Mouse (Mus musculus) MEL-GATA-1-ER (cell line): ENCODE measurements around the gene Ampd1.

Source experiments
- DNase-seq: peaks from one replicate; pipeline ENCODE4 v3.0.0-alpha.2; 2012; ENCODE audit warnings: low read depth; ENCODE audit errors: extremely low read depth

Ampd1 gene

GRCm38 (mm10) chr3:103102454-103103390 lies 28.9 kb downstream of the Ampd1 start, which contains the start of gene Dennd2c:
Gene Dennd2c (plus strand): TSS chr3:103102604.
- DNase-seq, result peak; percentile 89

DNA sequence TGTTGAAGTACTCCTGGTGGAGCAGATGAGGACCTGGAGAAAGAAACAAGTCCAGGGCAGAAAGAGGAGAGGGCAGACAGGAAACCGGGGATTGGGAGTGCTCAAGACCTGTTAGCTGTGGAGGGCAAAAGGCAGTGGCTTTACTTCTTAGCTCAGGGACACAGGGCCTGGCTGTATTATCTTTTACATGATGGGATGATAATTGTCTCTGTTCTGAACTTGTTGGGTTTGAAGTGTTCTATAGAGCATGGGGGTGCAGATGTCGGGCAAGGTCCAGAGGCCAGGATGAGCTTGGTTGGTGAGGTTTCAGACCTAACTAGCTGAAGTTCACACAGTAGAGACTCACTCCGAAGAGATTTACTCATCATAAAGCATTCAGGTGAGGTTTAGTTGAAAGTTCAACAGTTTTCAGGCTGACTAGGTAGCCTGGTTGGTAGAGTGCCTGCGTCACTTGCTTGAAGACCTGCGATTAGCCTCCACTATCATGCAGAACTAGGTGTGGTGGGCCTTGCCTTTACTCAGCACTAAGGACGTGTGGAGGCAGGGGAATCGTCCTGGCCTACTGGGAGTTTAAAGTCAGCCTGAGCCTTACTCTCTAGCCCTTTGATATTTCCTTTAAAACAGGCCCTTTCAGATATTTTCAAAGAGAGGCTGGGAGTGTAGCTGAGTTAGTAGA lies 33.9 kb downstream of the Ampd1 start:
- no peak for DNase-seq

- peak; percentile 74 for DNase-seq
Observed at GRCm38 (mm10) chr3:103112216-103112615, 38.4 kb downstream of the Ampd1 start.

DNA sequence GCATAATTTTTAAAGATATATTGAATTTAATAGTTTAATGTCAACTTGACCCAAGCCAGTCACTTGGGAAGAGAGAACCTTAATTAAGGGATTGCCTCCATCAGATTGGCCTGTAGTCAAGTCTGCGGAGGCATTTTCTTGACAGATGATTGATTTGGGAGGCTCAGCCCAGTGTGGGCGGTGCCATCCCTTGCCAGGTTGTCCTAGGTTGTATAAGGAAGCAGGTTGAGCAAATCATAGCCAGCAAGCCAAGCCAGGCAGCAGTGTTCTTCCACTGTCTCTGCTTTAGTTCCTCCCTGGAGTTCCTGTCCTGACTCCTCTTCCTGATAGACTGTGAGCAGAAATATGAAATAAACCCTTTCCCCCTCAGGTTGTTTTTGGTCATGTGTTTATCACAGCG lies 49.8 kb downstream of the Ampd1 start:
- no peak for DNase-seq

GRCm38 (mm10) chr3:103126138-103126537 lies 52.3 kb downstream of the Ampd1 start:
- DNase-seq, result no peak

DNA sequence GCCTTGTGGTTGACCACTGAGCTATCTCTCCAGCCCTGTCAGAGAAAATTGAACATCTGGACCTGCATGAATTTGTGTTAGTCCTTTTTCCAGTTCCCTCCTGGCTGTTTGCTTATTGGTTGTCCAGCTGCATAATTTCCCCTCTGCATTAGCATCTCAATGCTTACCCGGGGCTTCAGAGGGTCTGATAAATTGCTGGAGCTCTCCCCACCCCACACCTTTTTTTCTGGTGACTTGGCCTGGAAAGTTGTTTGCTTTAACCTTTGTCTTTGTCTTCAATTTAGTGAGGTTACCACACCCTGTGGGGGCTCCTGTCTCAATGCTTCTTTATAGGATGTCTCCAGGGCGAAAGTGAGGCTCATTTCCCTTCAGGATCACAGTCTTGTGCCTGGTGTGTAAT lies 53.4 kb downstream of the Ampd1 start:
- DNase-seq, result no peak

DNA sequence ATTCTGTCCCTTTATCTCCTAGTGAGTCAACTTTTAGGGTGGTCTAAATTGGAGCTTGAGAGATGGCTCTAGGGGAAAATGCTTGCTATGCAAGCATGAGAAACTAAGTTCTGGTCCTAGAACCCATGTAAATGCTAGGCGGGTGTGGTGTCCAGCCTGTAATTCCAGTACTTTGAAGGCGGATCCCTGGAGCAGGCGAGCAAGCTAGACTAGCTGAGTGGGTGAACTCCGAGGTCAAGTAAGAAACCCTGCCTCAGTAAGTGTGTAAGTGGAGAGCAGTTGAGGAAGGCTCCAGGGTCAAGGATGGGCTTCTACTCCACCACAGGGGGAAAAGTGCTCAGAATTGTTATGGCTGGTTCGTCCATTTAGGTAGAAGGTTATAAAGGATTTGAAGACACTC lies 53.9 kb downstream of the Ampd1 start:
- DNase-seq, result no peak

DNA sequence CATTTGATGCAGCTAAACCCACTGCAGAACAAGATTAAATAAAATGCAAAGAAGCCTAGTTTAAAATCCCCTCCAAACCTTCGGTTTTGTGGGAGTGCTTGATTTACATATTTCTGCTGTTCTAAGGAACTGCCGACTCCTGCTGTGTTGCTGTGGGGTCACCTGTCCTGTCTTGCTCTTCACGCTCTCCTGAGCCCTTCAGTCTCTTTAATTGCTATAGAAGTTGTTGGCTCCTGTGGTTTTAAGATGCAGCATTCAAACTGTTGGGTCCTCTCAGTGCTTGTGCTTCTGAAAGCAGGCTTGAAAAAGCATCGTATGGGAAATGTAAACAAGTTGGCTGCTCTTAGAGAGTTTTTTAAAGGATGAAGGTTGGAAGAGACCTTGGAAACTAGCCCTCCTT lies 54.4 kb downstream of the Ampd1 start:
- DNase-seq, result no peak

DNA sequence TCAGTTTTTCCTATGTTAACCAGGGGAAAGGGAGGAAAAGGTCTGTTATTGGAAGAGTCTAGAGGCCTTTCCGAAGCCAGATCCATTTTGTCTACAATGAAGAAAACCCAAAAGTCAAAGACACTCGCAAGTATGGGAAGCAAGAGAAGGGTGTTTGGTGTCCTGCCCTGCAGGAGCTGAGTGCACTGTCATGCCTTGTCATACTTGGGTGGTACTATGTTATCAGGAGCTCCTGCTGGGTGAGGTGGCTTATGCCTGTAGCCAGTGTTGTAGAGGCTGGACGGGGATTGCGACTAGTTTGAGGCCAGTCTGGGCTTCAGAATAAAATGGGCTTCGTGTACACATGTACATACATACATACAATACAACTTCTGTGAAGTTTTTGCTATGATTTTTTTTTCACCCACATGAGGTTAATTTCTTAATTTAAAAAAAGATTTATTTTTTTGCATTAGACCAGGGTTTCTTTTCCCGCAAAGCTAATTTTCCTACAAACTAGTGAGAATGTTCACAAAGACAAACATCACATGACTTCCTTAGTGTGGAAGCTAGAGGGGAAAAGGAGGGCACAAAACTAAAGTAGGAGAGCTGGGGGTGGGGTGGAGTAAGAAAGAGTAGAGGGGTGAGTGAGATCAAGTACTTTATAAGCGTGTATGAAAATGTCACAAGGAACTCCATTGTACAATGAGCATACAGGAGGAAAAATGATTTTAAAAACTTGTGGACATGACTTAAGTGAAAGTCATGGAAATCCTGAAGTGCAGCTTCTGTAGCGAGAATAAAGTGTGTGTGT lies 55.7 kb downstream of the Ampd1 start:
- DNase-seq, result peak; percentile 88

DNA sequence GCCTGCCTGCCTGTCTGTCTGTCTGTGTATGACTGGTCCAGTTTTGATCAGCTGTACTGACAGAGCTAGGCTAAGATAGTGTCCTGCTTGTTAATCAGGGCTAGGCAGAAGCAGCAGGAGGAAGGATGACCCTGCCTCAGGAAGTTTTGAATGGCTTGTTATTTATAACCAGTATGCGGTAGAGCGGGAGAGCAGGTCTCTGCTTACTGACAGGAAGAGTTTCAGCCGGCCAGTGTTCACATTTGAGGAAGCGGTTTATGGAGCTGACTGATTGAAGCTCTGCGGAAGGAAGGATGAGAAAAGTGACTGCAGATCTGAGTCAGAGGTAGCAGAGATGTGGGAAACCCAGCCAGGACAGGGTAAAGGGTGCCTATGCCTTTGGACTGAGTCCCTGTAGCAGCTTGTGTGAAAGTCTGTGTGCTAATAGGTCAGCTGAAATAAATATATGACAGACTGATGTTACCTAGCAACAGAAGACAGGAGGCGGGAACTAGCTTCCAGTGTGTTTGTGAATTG lies 56.5 kb downstream of the Ampd1 start:
- peak; percentile 98 for DNase-seq

- DNase-seq, result no peak
Observed at GRCm38 (mm10) chr3:103133098-103133497, 59.3 kb downstream of the Ampd1 start.

- DNase-seq, result no peak
Observed at GRCm38 (mm10) chr3:103136414-103137077, 62.7 kb downstream of the Ampd1 start.

GRCm38 (mm10) chr3:103139047-103139446 lies 65.2 kb downstream of the Ampd1 start:
- DNase-seq, result peak; percentile 25

GRCm38 (mm10) chr3:103140095-103140838 lies 66.5 kb downstream of the Ampd1 start:
- DNase-seq, result peak; percentile 96

- DNase-seq, result peak; percentile 73
Observed at GRCm38 (mm10) chr3:103141287-103141686, 67.5 kb downstream of the Ampd1 start.

DNA sequence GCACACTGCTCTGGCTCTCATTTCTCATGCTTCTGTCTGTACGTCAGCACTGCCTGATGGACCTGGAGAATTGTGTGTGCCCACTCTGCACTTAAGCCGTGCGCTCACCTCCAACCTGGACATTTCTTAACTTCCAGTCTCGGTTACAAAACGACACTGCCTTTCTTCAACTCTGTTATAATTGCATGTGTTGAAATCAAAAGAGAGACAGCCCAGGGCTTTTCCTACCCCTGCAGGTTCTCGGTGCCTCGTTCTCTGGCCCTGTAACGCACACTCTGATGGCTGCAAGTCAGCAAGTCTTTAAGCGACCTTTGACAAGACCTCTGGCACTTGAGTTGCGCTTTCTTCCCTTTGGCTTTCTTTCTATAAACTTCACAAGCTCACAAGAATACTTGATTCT lies 68.6 kb downstream of the Ampd1 start:
- DNase-seq, result no peak

DNA sequence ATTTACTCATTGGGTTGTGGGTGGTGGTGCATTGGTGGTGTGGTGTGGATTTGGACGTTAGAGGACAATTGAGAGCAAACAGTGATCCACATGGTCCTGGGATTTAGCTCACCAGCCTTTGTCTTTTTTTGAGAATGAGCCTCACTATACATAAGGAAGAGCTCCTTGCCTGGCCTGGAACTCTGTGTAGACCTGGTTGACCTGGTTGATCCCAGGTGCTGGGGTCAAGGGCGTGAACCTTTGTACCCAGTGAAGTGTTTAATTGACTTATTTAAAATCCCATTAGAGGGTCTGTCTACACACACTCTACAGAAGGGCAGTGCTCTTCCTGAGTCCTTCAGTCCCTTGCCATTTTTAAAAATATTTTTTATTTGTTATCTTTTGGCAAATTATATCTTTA lies 71.5 kb downstream of the Ampd1 start:
- DNase-seq, result no peak

GRCm38 (mm10) chr3:103145791-103146190 lies 72.0 kb downstream of the Ampd1 start:
- no peak for DNase-seq

DNA sequence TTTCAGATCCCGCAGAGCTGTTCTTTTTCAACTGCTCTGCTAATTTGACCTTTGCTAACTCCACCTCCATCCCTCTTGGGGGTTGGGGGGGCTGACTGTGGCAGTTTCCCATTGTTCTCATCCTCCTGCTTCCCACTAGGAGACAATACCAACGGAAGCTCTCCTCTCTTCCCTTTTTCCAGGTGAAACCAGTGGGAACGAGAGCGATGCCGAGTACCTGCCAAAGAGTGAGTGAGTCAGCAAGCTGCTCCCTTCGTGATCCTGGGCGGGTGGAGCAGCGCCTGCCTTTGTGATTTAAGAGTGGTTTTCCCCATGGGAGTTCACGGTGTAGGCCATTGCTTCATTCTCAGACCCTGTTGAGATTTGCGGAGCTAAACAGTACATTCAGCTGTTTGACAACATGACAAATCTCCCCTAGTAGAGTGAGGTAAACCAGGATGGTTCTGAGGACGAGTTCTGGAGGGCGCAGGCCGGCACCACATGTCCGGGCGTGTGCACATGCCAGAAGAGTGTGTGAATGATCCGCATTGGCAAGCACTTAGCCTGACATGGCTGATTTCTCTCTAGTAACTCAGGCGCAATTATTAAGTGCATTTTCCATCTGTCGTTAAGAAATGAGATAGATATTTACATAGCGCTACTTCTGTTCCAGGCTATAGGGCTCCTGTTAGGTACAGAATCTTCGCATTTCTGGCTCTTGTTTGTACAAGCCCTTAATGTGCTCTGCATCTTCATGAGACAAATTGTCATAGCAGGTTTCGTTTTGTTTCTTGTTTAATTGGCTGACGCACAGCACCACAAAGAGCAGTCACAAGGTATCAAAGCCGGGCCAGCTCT lies 72.7 kb downstream of the Ampd1 start:
- no peak for DNase-seq
